Mouse (Mus musculus) hindbrain, embryonic 15.5 days (tissue): Measurements from ENCODE around the gene Fzd2. TPM values are rescaled to one million over a fixed set of nuclear protein-coding genes. Genes with fewer than 3 reads are reported as not detected.
"Not testable (repeated sequence)": the region's sequence is repeated elsewhere in the genome, so short reads cannot be mapped to it uniquely, and the experiment has no call there.

Source experiments
- ATAC-seq: fragments of 200-750 bp; cut with Nextera tagmentation; 2 replicates; pipeline ENCODE4 v1.8.0; 2017; ENCODE audit warnings: low read depth, moderate number of reproducible peaks, moderate TSS enrichment; ENCODE audit not compliant: low FRiP score
- H3K27ac ChIP-seq: fragments of 300-500 bp; sonication (generic); replicated peaks from 2 replicates; pipeline ENCODE4 v1.5.1; 2015; ENCODE audit warnings: mild to moderate bottlenecking, inconsistent platforms
- H3K27me3 ChIP-seq: fragments of 300-500 bp; sonication (generic); 2 replicates; pipeline ENCODE4 v1.6.1; 2015; ENCODE audit warnings: control low read depth, inconsistent platforms
- H3K36me3 ChIP-seq: fragments of 300-500 bp; sonication (generic); 2 replicates; pipeline ENCODE4 v1.6.1; 2015; ENCODE audit warnings: control low read depth, inconsistent platforms
- H3K4me1 ChIP-seq: fragments of 300-500 bp; sonication (generic); replicated peaks from 2 replicates; pipeline ENCODE4 v1.6.1; 2015; ENCODE audit warnings: control low read depth, inconsistent platforms
- H3K4me2 ChIP-seq: fragments of 300-500 bp; sonication (generic); 2 replicates; pipeline ENCODE4 v1.6.1; 2015; ENCODE audit warnings: moderate library complexity, mild to moderate bottlenecking, inconsistent platforms
- H3K4me3 ChIP-seq: fragments of 300-500 bp; sonication (generic); 2 replicates; pipeline ENCODE4 v1.5.1; 2015; ENCODE audit warnings: mild to moderate bottlenecking, inconsistent platforms
- H3K9ac ChIP-seq: fragments of 300-500 bp; sonication (generic); 2 replicates; pipeline ENCODE4 v1.6.1; 2015; ENCODE audit warnings: inconsistent platforms
- H3K9me3 ChIP-seq: fragments of 300-500 bp; sonication (generic); 2 replicates; pipeline ENCODE4 v1.6.1; 2016; ENCODE audit warnings: control low read depth, inconsistent platforms
- WGBS: fragments of 180-500 bp; shearing (Covaris S2); methylation state at CpG from one replicate; pipeline ENCODE4 v1.1.7; 2015; 5-methylcytosine and 5-hydroxymethylcytosine counted together
- polyA plus RNA-seq: library from polyadenylated mRNA; unstranded; fragments of >200 nt; fragmentation: Nextera tagmentation; extraction: Ambion mirVana; gene quantifications from 2 replicates; pipeline ENCODE4 v1.2.1, GENCODE M21; 2015

Fzd2 gene
- 7.9 and 9.8 TPM in 2 replicates for polyA plus RNA-seq

- no peaks in the 10 kb centered on the region for H3K9me3 ChIP-seq
- no peaks in the 10 kb centered on the region for H3K36me3 ChIP-seq
- H3K4me3 ChIP-seq = peak within 1 kb of the TSS; percentile 77
- H3K4me1 ChIP-seq = peaks cover 41% of the 10 kb centered on the region
- WGBS = 0% methylated on average over 22 of the region's 31 CpGs
- H3K9ac ChIP-seq = peak within 1 kb of the TSS; percentile 60
- peak; percentile 95 for ATAC-seq
- H3K4me2 ChIP-seq = peak within 1 kb of the TSS; percentile 95
- peak within 1 kb of the TSS; percentile 90 for H3K27ac ChIP-seq
- H3K27me3 ChIP-seq = peaks cover 5% of the 10 kb centered on the region; the same call in 1 of the 2 replicates
These were observed at the start of gene Fzd2 for GRCm38 (mm10) chr11:102604010-102604584. TSS of gene Fzd2 (plus strand) at chr11:102604396.

- H3K9me3 ChIP-seq = no peaks in the 10 kb centered on the region
- peak overlapping the region; percentile 99 for H3K9ac ChIP-seq
- H3K4me1 ChIP-seq = peaks cover 38% of the 10 kb centered on the region
- H3K27me3 ChIP-seq = no peaks in the 10 kb centered on the region
- peak overlapping the region; percentile 75 for H3K4me2 ChIP-seq
- H3K27ac ChIP-seq = peak overlapping the region; percentile 97
- no peaks in the 10 kb centered on the region for H3K36me3 ChIP-seq
- peak overlapping the region; percentile 100 for H3K4me3 ChIP-seq
- WGBS = 0% methylated on average over 38 of the region's 39 CpGs
- ATAC-seq = peak; percentile 70
These were observed 48.7 kb upstream of the Fzd2 start for GRCm38 (mm10) chr11:102555400-102556030.

- Histone ChIP-seq H3K4me2 (peak within 1 kb of the TSS; percentile 75), H3K9me3 (no peaks in the 10 kb centered on the region), H3K4me3 (peak within 1 kb of the TSS; percentile 100), H3K9ac (peak within 1 kb of the TSS; percentile 99), H3K4me1 (peaks cover 34% of the 10 kb centered on the region), H3K27me3 (no peaks in the 10 kb centered on the region), H3K27ac (peak within 1 kb of the TSS; percentile 97), H3K36me3 (no peaks in the 10 kb centered on the region)
- ATAC-seq = peak; percentile 98
- WGBS = under 1% methylated on average over 43 of the region's 55 CpGs
These were observed 48.0 kb upstream of the Fzd2 start, which contains the start of gene Gpatch8 for GRCm38 (mm10) chr11:102556031-102556715. TSS of gene Gpatch8 (minus strand) at chr11:102556392.

- ATAC-seq = no peak
- Histone ChIP-seq H3K9ac (no peak overlapping the region), H3K4me1 (peaks cover 29% of the 10 kb centered on the region), H3K27me3 (no peaks in the 10 kb centered on the region), H3K4me2 (peak overlapping the region; percentile 75), H3K4me3 (peak overlapping the region; percentile 100; the same call in 1 of the 2 replicates), H3K9me3 (no peaks in the 10 kb centered on the region), H3K27ac (peak overlapping the region; percentile 97), H3K36me3 (no peaks in the 10 kb centered on the region)
- WGBS = 17% methylated on average over 3 of the region's 3 CpGs
These were observed 47.5 kb upstream of the Fzd2 start for GRCm38 (mm10) chr11:102556716-102557074.

- Histone ChIP-seq H3K27me3 (no peaks in the 10 kb centered on the region), H3K4me1 (peaks cover 23% of the 10 kb centered on the region), H3K9ac (no peak overlapping the region), H3K36me3 (no peaks in the 10 kb centered on the region), H3K4me2 (no peak overlapping the region), H3K4me3 (no peak overlapping the region), H3K27ac (no peak overlapping the region), H3K9me3 (no peaks in the 10 kb centered on the region)
- no peak for ATAC-seq
- WGBS = 92% methylated on average over 1 of the region's 1 CpGs
These were observed 46.8 kb upstream of the Fzd2 start for GRCm38 (mm10) chr11:102557386-102557785.

GRCm38 (mm10) chr11:102558704-102559103 lies 45.5 kb upstream of the Fzd2 start:
- H3K9me3 ChIP-seq = no peaks in the 10 kb centered on the region
- 96% methylated on average over 4 of the region's 5 CpGs for WGBS
- H3K9ac ChIP-seq = no peak overlapping the region
- H3K4me1 ChIP-seq = peaks cover 18% of the 10 kb centered on the region
- H3K36me3 ChIP-seq = no peaks in the 10 kb centered on the region
- H3K27ac ChIP-seq = no peak overlapping the region
- no peak overlapping the region for H3K4me2 ChIP-seq
- H3K4me3 ChIP-seq = no peak overlapping the region
- no peak for ATAC-seq
- H3K27me3 ChIP-seq = no peaks in the 10 kb centered on the region

- ATAC-seq, H3K9me3 ChIP-seq, H3K27me3 ChIP-seq, H3K4me2 ChIP-seq, H3K27ac ChIP-seq, H3K9ac ChIP-seq, H3K4me3 ChIP-seq, H3K4me1 ChIP-seq, H3K36me3 ChIP-seq: not testable (repeated sequence)
- WGBS = 89% methylated on average over 14 of the region's 14 CpGs
These were observed 39.1 kb upstream of the Fzd2 start for GRCm38 (mm10) chr11:102564952-102565671.

GRCm38 (mm10) chr11:102565741-102566140 lies 38.5 kb upstream of the Fzd2 start:
- Histone ChIP-seq H3K36me3 (no peaks in the 10 kb centered on the region), H3K4me2 (no peak overlapping the region), H3K9ac (no peak overlapping the region), H3K4me1 (no peaks in the 10 kb centered on the region), H3K27ac (no peak overlapping the region), H3K27me3 (no peaks in the 10 kb centered on the region), H3K4me3 (no peak overlapping the region), H3K9me3 (no peaks in the 10 kb centered on the region)
- ATAC-seq = no peak

- ATAC-seq = no peak
- H3K4me1 ChIP-seq = no peaks in the 10 kb centered on the region
- no peaks in the 10 kb centered on the region for H3K36me3 ChIP-seq
- H3K4me3 ChIP-seq = no peak overlapping the region
- H3K4me2 ChIP-seq = no peak overlapping the region
- no peaks in the 10 kb centered on the region for H3K9me3 ChIP-seq
- H3K9ac ChIP-seq = no peak overlapping the region
- no peaks in the 10 kb centered on the region for H3K27me3 ChIP-seq
- 94% methylated on average over 1 of the region's 1 CpGs for WGBS
- no peak overlapping the region for H3K27ac ChIP-seq
These were observed 37.9 kb upstream of the Fzd2 start for GRCm38 (mm10) chr11:102566290-102566689.

- H3K36me3 ChIP-seq = no peaks in the 10 kb centered on the region
- 90% methylated on average over 6 of the region's 6 CpGs for WGBS
- no peaks in the 10 kb centered on the region for H3K4me1 ChIP-seq
- no peak overlapping the region for H3K4me2 ChIP-seq
- no peaks in the 10 kb centered on the region for H3K9me3 ChIP-seq
- no peak overlapping the region for H3K27ac ChIP-seq
- ATAC-seq = no peak
- no peak overlapping the region for H3K4me3 ChIP-seq
- H3K9ac ChIP-seq = no peak overlapping the region
- no peaks in the 10 kb centered on the region for H3K27me3 ChIP-seq
These were observed 37.0 kb upstream of the Fzd2 start for GRCm38 (mm10) chr11:102567157-102567556.

GRCm38 (mm10) chr11:102567723-102568122 lies 36.5 kb upstream of the Fzd2 start:
- Histone ChIP-seq H3K27ac (no peak overlapping the region), H3K9me3 (no peaks in the 10 kb centered on the region), H3K4me3 (no peak overlapping the region), H3K27me3 (no peaks in the 10 kb centered on the region), H3K36me3 (no peaks in the 10 kb centered on the region), H3K9ac (no peak overlapping the region), H3K4me2 (no peak overlapping the region), H3K4me1 (no peaks in the 10 kb centered on the region)
- ATAC-seq = no peak
- WGBS = 97% methylated on average over 15 of the region's 15 CpGs

GRCm38 (mm10) chr11:102568191-102568590 lies 36.0 kb upstream of the Fzd2 start:
- WGBS = 83% methylated on average over 12 of the region's 12 CpGs
- ATAC-seq = no peak
- H3K4me1 ChIP-seq = 0 out of 2 replicates have a peak, but pooled peaks cover under 1% of the 10 kb centered on the region

More at GRCm38 (mm10) chr11:102568191-102568590, 36.0 kb upstream of the Fzd2 start:
- no peaks in the 10 kb centered on the region for H3K27me3 ChIP-seq
- no peak overlapping the region for H3K4me3 ChIP-seq
- H3K9ac ChIP-seq = no peak overlapping the region
- no peak overlapping the region for H3K27ac ChIP-seq
- no peak overlapping the region for H3K4me2 ChIP-seq
- H3K9me3 ChIP-seq = no peaks in the 10 kb centered on the region
- H3K36me3 ChIP-seq = no peaks in the 10 kb centered on the region
